Mouse (Mus musculus): ENCODE measurements around the gene 1700020N01Rik. TPM values are rescaled to one million over a fixed set of nuclear protein-coding genes. Genes with fewer than 3 reads are reported as not detected.

Gene 1700020N01Rik
- polyA plus RNA-seq, 1 experiment from 2014 or later = not detected

DNA sequence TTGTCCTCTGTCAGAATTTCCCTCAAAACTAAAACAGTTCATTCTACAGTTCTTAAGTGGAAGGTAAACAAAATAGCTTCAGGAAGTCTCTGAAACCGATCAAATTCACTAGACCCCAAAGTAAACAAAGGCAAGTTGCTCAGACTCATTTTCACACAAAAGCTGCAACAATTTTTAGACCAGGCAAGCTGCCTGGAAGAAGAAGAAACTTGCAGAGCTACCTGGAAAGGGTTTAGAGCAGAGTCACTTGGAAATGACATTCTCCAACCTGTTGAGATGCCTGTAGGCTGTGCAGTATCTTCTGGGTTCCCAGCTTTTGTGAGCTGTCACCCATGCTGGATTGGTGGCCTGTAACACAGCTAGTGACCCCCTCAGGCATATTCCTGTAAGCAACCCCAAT is 11.4 kb upstream of the 1700020N01Rik start:
- no peaks in the 10 kb centered on the region for H3K27me3 ChIP-seq (ENCODE audit: control insufficient read depth, insufficient read depth, low read depth, low read length)
- no peaks in the 10 kb centered on the region for H3K4me1 ChIP-seq (ENCODE audit: control insufficient read depth, low read depth, low read length)
- 45% methylated on average over 1 of the region's 1 CpGs for WGBS (ENCODE audit: insufficient replicate concordance)

GRCm38 (mm10) chr10:21587041-21587440 is 5.9 kb upstream of the 1700020N01Rik start:
- no peaks in the 10 kb centered on the region for H3K9me3 ChIP-seq (replicated peaks; ENCODE audit: control insufficient read depth, low read length)
- H3K4me2 ChIP-seq (ENCODE audit: low read depth, low read length) = no peak overlapping the region
- no peaks in the 10 kb centered on the region for H3K27me3 ChIP-seq (ENCODE audit: control insufficient read depth, insufficient read depth, low read depth, low read length)
- H3K4me1 ChIP-seq (ENCODE audit: control insufficient read depth, low read depth, low read length) = no peaks in the 10 kb centered on the region
- H3K36me3 ChIP-seq (ENCODE audit: control insufficient read depth, insufficient read depth) = no peaks in the 10 kb centered on the region
- WGBS (ENCODE audit: insufficient replicate concordance) = 67% methylated on average over 2 of the region's 2 CpGs
- no peak overlapping the region for H3K27ac ChIP-seq (ENCODE audit: low read length)
- ATAC-seq (ENCODE audit: low read depth) = no peak
- no peak overlapping the region for H3K9ac ChIP-seq (ENCODE audit: low read depth, low read length)
- no peak overlapping the region for H3K4me3 ChIP-seq (ENCODE audit: low read depth, low read length)

More for the DNA sequence above, 11.4 kb upstream of the 1700020N01Rik start:
- no peaks in the 10 kb centered on the region for H3K36me3 ChIP-seq (ENCODE audit: control insufficient read depth, insufficient read depth)
- no peak for ATAC-seq (ENCODE audit: low read depth)
- no peak overlapping the region for H3K4me3 ChIP-seq (ENCODE audit: low read depth, low read length)
- H3K27ac ChIP-seq (ENCODE audit: low read length) = no peak overlapping the region
- H3K9me3 ChIP-seq (replicated peaks; ENCODE audit: control insufficient read depth, low read length) = no peaks in the 10 kb centered on the region
- H3K4me2 ChIP-seq (ENCODE audit: low read depth, low read length) = no peak overlapping the region
- H3K9ac ChIP-seq (ENCODE audit: low read depth, low read length) = no peak overlapping the region

- Histone ChIP-seq H3K27ac (ENCODE audit: low read length) (no peak overlapping the region), H3K27me3 (ENCODE audit: control insufficient read depth, insufficient read depth, low read depth, low read length) (no peaks in the 10 kb centered on the region), H3K36me3 (ENCODE audit: control insufficient read depth, insufficient read depth) (no peaks in the 10 kb centered on the region), H3K4me2 (ENCODE audit: low read depth, low read length) (no peak overlapping the region), H3K4me1 (ENCODE audit: control insufficient read depth, low read depth, low read length) (no peaks in the 10 kb centered on the region), H3K4me3 (ENCODE audit: low read depth, low read length) (no peak overlapping the region), H3K9me3 (replicated peaks; ENCODE audit: control insufficient read depth, low read length) (no peaks in the 10 kb centered on the region), H3K9ac (ENCODE audit: low read depth, low read length) (no peak overlapping the region)
- no peak for ATAC-seq (ENCODE audit: low read depth)
- 56% methylated on average over 4 of the region's 4 CpGs for WGBS (ENCODE audit: insufficient replicate concordance)
Measured at GRCm38 (mm10) chr10:21588007-21588852, 4.7 kb upstream of the 1700020N01Rik start.

DNA sequence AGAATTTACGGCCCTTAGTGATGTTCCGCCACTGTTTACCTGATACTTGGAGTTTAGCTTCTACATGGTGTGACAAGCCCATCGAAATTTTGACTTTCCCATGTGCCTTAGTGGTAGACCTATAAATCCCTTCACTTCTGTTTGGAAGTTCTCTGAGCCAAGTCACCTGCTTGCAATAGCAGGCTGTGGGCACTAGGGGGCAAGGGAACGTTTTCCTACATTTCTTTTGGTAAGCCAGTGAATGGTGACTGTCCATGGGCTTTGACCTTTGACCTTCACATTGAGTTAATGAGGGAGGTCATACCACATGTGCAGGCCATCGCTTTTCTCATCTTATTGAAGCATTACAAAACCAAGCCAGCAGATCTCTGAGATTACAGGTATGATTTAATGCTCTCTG is 8.0 kb downstream of the 1700020N01Rik start:
- Histone ChIP-seq H3K27ac (ENCODE audit: low read length) (no peak overlapping the region), H3K4me3 (ENCODE audit: low read depth, low read length) (no peak overlapping the region), H3K36me3 (ENCODE audit: control insufficient read depth, insufficient read depth) (no peaks in the 10 kb centered on the region), H3K9ac (ENCODE audit: low read depth, low read length) (no peak overlapping the region), H3K4me1 (ENCODE audit: control insufficient read depth, low read depth, low read length) (peaks cover 4% of the 10 kb centered on the region; the same call in 1 of the 2 replicates), H3K9me3 (replicated peaks; ENCODE audit: control insufficient read depth, low read length) (no peaks in the 10 kb centered on the region), H3K27me3 (ENCODE audit: control insufficient read depth, insufficient read depth, low read depth, low read length) (no peaks in the 10 kb centered on the region), H3K4me2 (ENCODE audit: low read depth, low read length) (no peak overlapping the region)
- no peak for ATAC-seq (ENCODE audit: low read depth)
- 36% methylated on average over 5 of the region's 5 CpGs for WGBS (ENCODE audit: insufficient replicate concordance)

- Histone ChIP-seq H3K27ac (ENCODE audit: low read length) (0 out of 2 replicates have a peak overlapping the region, but pooled peaks have one; percentile 10), H3K36me3 (ENCODE audit: control insufficient read depth, insufficient read depth) (no peaks in the 10 kb centered on the region), H3K9ac (ENCODE audit: low read depth, low read length) (no peak overlapping the region), H3K4me2 (ENCODE audit: low read depth, low read length) (no peak overlapping the region), H3K4me3 (ENCODE audit: low read depth, low read length) (no peak overlapping the region), H3K27me3 (ENCODE audit: control insufficient read depth, insufficient read depth, low read depth, low read length) (no peaks in the 10 kb centered on the region), H3K4me1 (ENCODE audit: control insufficient read depth, low read depth, low read length) (peaks cover 4% of the 10 kb centered on the region; the same call in 1 of the 2 replicates), H3K9me3 (replicated peaks; ENCODE audit: control insufficient read depth, low read length) (no peaks in the 10 kb centered on the region)
- WGBS (ENCODE audit: insufficient replicate concordance) = 79% methylated on average over 8 of the region's 8 CpGs
- no peak for ATAC-seq (ENCODE audit: low read depth)
Measured at GRCm38 (mm10) chr10:21604476-21604875, 11.5 kb downstream of the 1700020N01Rik start.

DNA sequence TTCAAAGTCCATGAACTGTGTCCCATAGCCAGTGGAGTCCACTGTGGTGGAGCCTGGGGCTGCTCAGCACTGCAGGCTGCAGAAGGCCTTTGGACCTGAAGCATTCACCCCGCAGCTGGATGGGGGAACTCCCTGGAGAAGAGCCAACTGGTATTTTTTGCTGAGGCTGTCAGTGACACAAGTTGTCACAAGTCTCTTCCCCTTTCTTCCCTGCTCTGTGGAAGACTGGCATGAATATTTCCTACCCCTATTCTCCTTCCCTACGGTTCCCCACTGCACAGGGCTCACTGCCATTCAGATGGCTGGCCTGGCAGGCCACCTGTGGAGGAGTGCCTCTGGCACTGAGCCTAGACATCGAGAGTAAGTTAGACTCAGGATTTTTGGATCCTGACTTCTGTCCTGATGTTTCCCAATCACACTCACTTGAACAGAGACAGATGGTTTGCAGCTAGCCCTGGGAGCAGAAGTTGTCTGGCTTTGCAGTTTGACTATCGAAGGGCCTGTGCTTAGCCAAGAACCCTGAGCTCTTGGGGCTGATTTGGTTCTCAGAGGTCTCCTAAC is 12.1 kb downstream of the 1700020N01Rik start:
- H3K27ac ChIP-seq (ENCODE audit: low read length) = peak overlapping the region; percentile 43
- no peaks in the 10 kb centered on the region for H3K36me3 ChIP-seq (ENCODE audit: control insufficient read depth, insufficient read depth)
- H3K4me3 ChIP-seq (ENCODE audit: low read depth, low read length) = no peak overlapping the region
- H3K9ac ChIP-seq (ENCODE audit: low read depth, low read length) = no peak overlapping the region
- peaks cover 4% of the 10 kb centered on the region; the same call in 1 of the 2 replicates for H3K4me1 ChIP-seq (ENCODE audit: control insufficient read depth, low read depth, low read length)
- ATAC-seq (ENCODE audit: low read depth) = peak; percentile 91
- WGBS (ENCODE audit: insufficient replicate concordance) = 43% methylated on average over 4 of the region's 4 CpGs
- H3K27me3 ChIP-seq (ENCODE audit: control insufficient read depth, insufficient read depth, low read depth, low read length) = no peaks in the 10 kb centered on the region
- no peaks in the 10 kb centered on the region for H3K9me3 ChIP-seq (replicated peaks; ENCODE audit: control insufficient read depth, low read length)
- no peak overlapping the region for H3K4me2 ChIP-seq (ENCODE audit: low read depth, low read length)

GRCm38 (mm10) chr10:21605601-21606000 is 12.7 kb downstream of the 1700020N01Rik start:
- H3K4me2 ChIP-seq (ENCODE audit: low read depth, low read length) = no peak overlapping the region
- peak overlapping the region; percentile 43 for H3K27ac ChIP-seq (ENCODE audit: low read length)

DNA sequence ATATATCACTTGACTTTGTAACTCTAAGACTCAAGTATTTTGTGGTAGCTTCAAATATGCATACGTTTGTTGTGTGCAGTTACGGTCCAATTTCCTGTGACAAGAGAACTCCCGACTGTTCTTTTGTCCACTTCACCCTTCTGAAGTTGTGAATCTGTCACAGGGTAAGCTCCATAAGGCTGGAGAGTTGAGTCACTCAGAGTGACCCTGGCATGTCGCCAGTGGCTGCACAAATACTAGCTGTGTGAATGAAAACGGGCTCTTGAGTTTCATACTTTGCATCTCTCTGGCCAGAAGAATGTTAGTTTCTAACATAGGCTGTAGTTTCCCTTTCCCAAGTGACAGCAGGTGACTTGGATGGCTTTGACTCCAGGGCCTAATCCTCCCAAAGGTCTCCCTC is 14.0 kb downstream of the 1700020N01Rik start:
- no peak overlapping the region for H3K9ac ChIP-seq (ENCODE audit: low read depth, low read length)
- H3K27ac ChIP-seq (ENCODE audit: low read length) = no peak overlapping the region
- H3K36me3 ChIP-seq (ENCODE audit: control insufficient read depth, insufficient read depth) = no peaks in the 10 kb centered on the region
- H3K4me1 ChIP-seq (ENCODE audit: control insufficient read depth, low read depth, low read length) = peaks cover 4% of the 10 kb centered on the region; the same call in 1 of the 2 replicates
- H3K27me3 ChIP-seq (ENCODE audit: control insufficient read depth, insufficient read depth, low read depth, low read length) = no peaks in the 10 kb centered on the region
- WGBS (ENCODE audit: insufficient replicate concordance) = 55% methylated on average over 5 of the region's 5 CpGs
- ATAC-seq (ENCODE audit: low read depth) = no peak
- H3K4me3 ChIP-seq (ENCODE audit: low read depth, low read length) = no peak overlapping the region
- H3K9me3 ChIP-seq (replicated peaks; ENCODE audit: control insufficient read depth, low read length) = no peaks in the 10 kb centered on the region
- H3K4me2 ChIP-seq (ENCODE audit: low read depth, low read length) = no peak overlapping the region

More at GRCm38 (mm10) chr10:21605601-21606000, 12.7 kb downstream of the 1700020N01Rik start:
- Histone ChIP-seq H3K4me1 (ENCODE audit: control insufficient read depth, low read depth, low read length) (peaks cover 4% of the 10 kb centered on the region; the same call in 1 of the 2 replicates), H3K27me3 (ENCODE audit: control insufficient read depth, insufficient read depth, low read depth, low read length) (no peaks in the 10 kb centered on the region), H3K9ac (ENCODE audit: low read depth, low read length) (no peak overlapping the region), H3K9me3 (replicated peaks; ENCODE audit: control insufficient read depth, low read length) (no peaks in the 10 kb centered on the region), H3K36me3 (ENCODE audit: control insufficient read depth, insufficient read depth) (no peaks in the 10 kb centered on the region), H3K4me3 (ENCODE audit: low read depth, low read length) (no peak overlapping the region)
- no peak for ATAC-seq (ENCODE audit: low read depth)
- 69% methylated on average over 5 of the region's 5 CpGs for WGBS (ENCODE audit: insufficient replicate concordance)

DNA sequence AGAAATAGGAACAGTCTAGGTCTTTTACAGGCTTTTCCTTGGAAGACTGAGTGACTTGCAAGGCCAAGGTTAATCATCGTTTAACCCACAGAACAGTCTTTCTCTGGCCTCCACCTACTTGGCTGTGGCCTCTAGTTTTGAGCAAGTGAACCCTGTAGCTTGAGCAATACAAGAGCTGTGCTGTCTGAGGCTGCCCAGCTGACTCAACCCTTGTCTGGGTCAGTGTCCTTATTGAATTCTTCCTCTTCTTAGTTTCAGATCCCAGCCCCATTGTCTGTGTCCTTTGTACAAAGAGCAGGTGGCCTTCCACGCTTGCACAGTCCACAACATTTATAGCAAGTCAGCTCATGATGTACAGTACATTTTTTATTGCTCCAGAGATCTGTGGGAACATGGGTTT is 16.6 kb downstream of the 1700020N01Rik start:
- H3K9ac ChIP-seq (ENCODE audit: low read depth, low read length) = no peak overlapping the region
- H3K4me2 ChIP-seq (ENCODE audit: low read depth, low read length) = no peak overlapping the region
- H3K9me3 ChIP-seq (replicated peaks; ENCODE audit: control insufficient read depth, low read length) = no peaks in the 10 kb centered on the region
- no peaks in the 10 kb centered on the region for H3K27me3 ChIP-seq (ENCODE audit: control insufficient read depth, insufficient read depth, low read depth, low read length)
- 51% methylated on average over 2 of the region's 2 CpGs for WGBS (ENCODE audit: insufficient replicate concordance)
- peak; percentile 25; the same call in 1 of the 2 replicates for ATAC-seq (ENCODE audit: low read depth)
- no peaks in the 10 kb centered on the region for H3K36me3 ChIP-seq (ENCODE audit: control insufficient read depth, insufficient read depth)
- no peak overlapping the region for H3K27ac ChIP-seq (ENCODE audit: low read length)
- H3K4me1 ChIP-seq (ENCODE audit: control insufficient read depth, low read depth, low read length) = peaks cover 4% of the 10 kb centered on the region
- H3K4me3 ChIP-seq (ENCODE audit: low read depth, low read length) = no peak overlapping the region

All from liver, embryonic 16.5 days (tissue).